Mouse (Mus musculus) C2C12 (cell line): ENCODE measurements around the gene Hoxb4.

Source experiments
- CEBPB ChIP-seq: IDR thresholded peaks from one replicate; pipeline ENCODE4 v1.6.1; 2011; ENCODE audit warnings: low read depth, mild to moderate bottlenecking, control low read depth, moderate library complexity
- CTCF ChIP-seq: IDR thresholded peaks from one replicate; pipeline ENCODE4 v1.5.1; 2011; ENCODE audit not compliant: control insufficient read depth, insufficient read depth, insufficient read length
- FOSL1 ChIP-seq: IDR thresholded peaks from one replicate; pipeline ENCODE4 v1.8.0; 2011; ENCODE audit warnings: mild to moderate bottlenecking, low read length; ENCODE audit not compliant: poor library complexity, insufficient read depth, severe bottlenecking
- MAX ChIP-seq: IDR thresholded peaks from one replicate; pipeline ENCODE4 v1.6.1; 2011; ENCODE audit warnings: mild to moderate bottlenecking, control low read depth
- MYOD1 ChIP-seq: IDR thresholded peaks from one replicate; pipeline ENCODE4 v1.6.1; 2011; ENCODE audit warnings: low read depth; ENCODE audit not compliant: control insufficient read depth, insufficient read length
- MYOG ChIP-seq: IDR thresholded peaks from one replicate; pipeline ENCODE4 v1.6.1; 2011; ENCODE audit not compliant: control insufficient read depth, insufficient read length; ENCODE audit errors: extremely low read depth
- USF1 ChIP-seq: IDR thresholded peaks from one replicate; pipeline ENCODE4 v1.6.1; 2011; ENCODE audit warnings: low read depth, mild to moderate bottlenecking, control low read depth, moderate library complexity

- TF ChIP-seq MAX (no peak), USF1 (no peak), CTCF (no peak), CEBPB (no peak), MYOG (no peak), MYOD1 (no peak), FOSL1 (no peak)
Observed at GRCm38 (mm10) chr11:96295092-96295835, 22.8 kb upstream of the Hoxb4 start.
